Mouse (Mus musculus) liver, embryonic 14.5 days (tissue): ENCODE measurements around the gene Ropn1l. TPM values are rescaled to one million over a fixed set of nuclear protein-coding genes. Genes with fewer than 3 reads are reported as not detected.

Source experiments
- ATAC-seq: fragments of 200-750 bp; cut with Nextera tagmentation; 2 replicates; pipeline ENCODE4 v1.8.0; 2017; ENCODE audit warnings: moderate number of reproducible peaks, mild to moderate bottlenecking, moderate library complexity; ENCODE audit not compliant: insufficient read depth
- DNase-seq, 3 experiments: peaks; one replicate each; pipeline ENCODE4 v3.0.0-alpha.2; 2012 to 2013; ENCODE audit warnings: low read depth in 3 of 3, low spot score in 3 of 3
- H3K27ac ChIP-seq: fragments of 300-500 bp; sonication (generic); 2 replicates; pipeline ENCODE4 v1.5.1; 2014; ENCODE audit warnings: moderate library complexity, mild to moderate bottlenecking, control low read depth, inconsistent platforms
- H3K27me3 ChIP-seq: fragments of 300-500 bp; sonication (generic); 2 replicates; pipeline ENCODE4 v1.6.1; 2014; ENCODE audit warnings: mild to moderate bottlenecking, low read length, moderate library complexity; ENCODE audit not compliant: control insufficient read depth, insufficient read depth
- H3K36me3 ChIP-seq: fragments of 300-500 bp; sonication (generic); replicated peaks from 2 replicates; pipeline ENCODE4 v1.6.1; 2014; ENCODE audit warnings: low read depth; ENCODE audit not compliant: control insufficient read depth, insufficient read depth
- H3K4me1 ChIP-seq, 2 experiments: fragments of 200-500 bp in 1 of 2; fragments of 300-500 bp in 1 of 2; sonication (generic) in 1 of 2; replicated peaks; 2 replicates each; pipeline ENCODE4 v1.6.1; 2012 to 2014; ENCODE audit warnings: antibody characterized with exemption in 1 of 2, inconsistent platforms in 1 of 2, low read length in 1 of 2; ENCODE audit not compliant: control insufficient read depth in 2 of 2, insufficient read depth in 2 of 2
- H3K4me2 ChIP-seq: fragments of 300-500 bp; sonication (generic); 2 replicates; pipeline ENCODE4 v1.6.1; 2014; ENCODE audit warnings: low read depth, mild to moderate bottlenecking, control low read depth, moderate library complexity
- H3K4me3 ChIP-seq, 2 experiments: fragments of 200-500 bp in 1 of 2; fragments of 300-500 bp in 1 of 2; sonication (generic) in 1 of 2; 2 replicates each; pipeline ENCODE4 v1.5.1; 2012 to 2014; ENCODE audit warnings: low read depth in 2 of 2, low read length in 2 of 2, mild to moderate bottlenecking in 2 of 2, control low read depth in 1 of 2, inconsistent platforms in 1 of 2, moderate library complexity in 1 of 2; ENCODE audit not compliant: insufficient read depth in 1 of 2
- H3K9ac ChIP-seq: fragments of 300-500 bp; sonication (generic); replicated peaks from 2 replicates; pipeline ENCODE4 v1.6.1; 2014; ENCODE audit warnings: mild to moderate bottlenecking, control low read depth, moderate library complexity
- H3K9me3 ChIP-seq: fragments of 300-500 bp; sonication (generic); 2 replicates; pipeline ENCODE4 v1.6.1; 2016; ENCODE audit warnings: low read length, mixed read lengths; ENCODE audit not compliant: control insufficient read depth
- CTCF ChIP-seq: IDR thresholded peaks from 2 replicates; pipeline ENCODE4 v1.5.1; 2016; ENCODE audit warnings: antibody characterized with exemption, low read depth, control low read depth
- EP300 ChIP-seq: IDR thresholded peaks from 2 replicates; pipeline ENCODE4 v1.6.1; 2016; ENCODE audit warnings: antibody characterized with exemption, low read depth
- WGBS: fragments of 180-500 bp; shearing (Covaris S2); extraction: QIAGEN DNeasy Blood & Tissue Kit; methylation state at CpG from one replicate; pipeline ENCODE4 v1.1.7; 2014; ENCODE audit not compliant: insufficient replicate concordance; 5-methylcytosine and 5-hydroxymethylcytosine counted together
- polyA plus RNA-seq, 2 experiments: library from polyadenylated mRNA; depleted of rRNA in 1 of 2; stranded (reverse) in 1 of 2; unstranded in 1 of 2; fragments of >200 nt; fragmentation: Nextera tagmentation in 1 of 2; extraction: Ambion mirVana in 1 of 2; gene quantifications; 2 replicates each; pipeline versions ENCODE4 v1.2.1 to v1.2.3; 2012 to 2014

Ropn1l gene
- polyA plus RNA-seq, 2 experiments, result 1.0 to 2.7 TPM

DNA sequence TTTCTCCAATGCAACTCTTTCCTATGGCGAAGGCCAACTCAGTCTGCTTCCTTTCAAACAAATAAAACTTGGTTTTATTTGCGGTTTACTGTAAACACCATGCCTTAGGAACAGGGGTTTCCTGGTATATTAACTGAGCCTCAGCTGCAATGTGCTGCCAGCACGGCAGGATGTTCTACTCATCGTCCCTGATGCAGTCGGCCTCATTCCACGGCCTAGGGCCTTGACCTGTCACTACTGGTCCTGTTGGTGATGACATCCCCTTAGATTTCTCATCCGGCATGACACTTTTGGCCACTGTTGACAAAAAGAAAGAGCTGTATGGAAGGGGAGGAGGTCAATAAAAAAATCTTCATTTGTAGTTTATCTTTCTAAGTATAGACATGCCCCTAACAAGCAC, 4.5 kb upstream of the Ropn1l start:
- 85% methylated on average over 7 of the region's 7 CpGs for WGBS
- H3K4me3 ChIP-seq, result no peak overlapping the region
- peaks cover 46% of the 10 kb centered on the region for H3K36me3 ChIP-seq
- H3K4me2 ChIP-seq, result no peak overlapping the region
- no peaks in the 10 kb centered on the region for H3K9me3 ChIP-seq
- ATAC-seq (no peak), DNase-seq (no peak)
- TF ChIP-seq EP300, result no peak
- no peak for TF ChIP-seq CTCF
- H3K27me3 ChIP-seq, result no peaks in the 10 kb centered on the region
- no peak overlapping the region for H3K9ac ChIP-seq
- no peak overlapping the region for H3K27ac ChIP-seq
- H3K4me1 ChIP-seq, result peaks cover 0 to 5% of the 10 kb centered on the region in 2 experiments; a peak in 1 of 4 replicates

DNA sequence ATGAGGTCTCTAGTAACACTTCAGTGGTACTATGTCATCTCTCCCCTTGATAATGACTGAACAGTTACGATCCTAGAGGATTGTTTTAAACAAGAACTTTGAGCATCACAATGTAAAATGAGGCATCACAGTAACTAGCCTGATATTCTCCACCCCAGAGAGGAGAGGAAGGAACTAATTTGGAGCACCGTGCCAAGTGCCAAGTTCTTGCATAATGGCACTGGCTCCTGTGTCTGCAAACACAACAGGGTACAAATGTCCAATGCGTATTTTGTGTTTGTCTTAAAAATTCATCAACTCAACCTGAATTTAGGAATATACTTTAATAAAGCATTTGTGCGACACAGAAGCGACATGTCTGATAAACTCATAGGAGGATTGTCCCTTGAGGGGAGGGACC, 2.8 kb upstream of the Ropn1l start:
- peaks cover 0 to 9% of the 10 kb centered on the region in 2 experiments; a peak in 2 of 4 replicates for H3K4me1 ChIP-seq
- peaks cover 31% of the 10 kb centered on the region for H3K36me3 ChIP-seq
- WGBS, result 82% methylated on average over 5 of the region's 5 CpGs
- no peak overlapping the region for H3K4me2 ChIP-seq
- no peaks in the 10 kb centered on the region for H3K9me3 ChIP-seq
- no peak for TF ChIP-seq EP300
- no peak for TF ChIP-seq CTCF
- no peaks in the 10 kb centered on the region for H3K27me3 ChIP-seq
- H3K27ac ChIP-seq, result no peak overlapping the region
- H3K9ac ChIP-seq, result no peak overlapping the region
- no peak for DNase-seq
- ATAC-seq, result no peak
- H3K4me3 ChIP-seq, result no peak overlapping the region

DNA sequence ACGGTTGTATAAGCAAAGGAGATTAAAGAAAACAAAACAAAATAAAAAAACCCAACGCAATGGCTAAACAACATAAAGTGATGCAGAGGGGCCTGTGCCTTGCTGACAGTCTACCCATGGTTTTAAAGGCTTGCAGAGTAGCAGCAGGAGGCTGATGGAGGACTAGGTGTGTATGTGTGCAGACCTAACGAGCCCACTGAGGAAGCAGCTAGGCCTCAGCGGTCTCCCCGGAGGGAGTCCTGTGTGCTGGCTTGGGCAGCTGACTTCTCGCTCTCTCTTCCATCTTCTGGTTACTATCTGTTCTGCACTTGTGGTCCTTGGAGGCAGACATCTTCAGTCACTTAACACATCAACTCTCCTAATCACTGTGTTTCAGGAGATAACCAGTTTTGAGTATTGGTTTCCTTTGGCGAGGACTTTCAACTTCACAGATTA, 1.3 kb upstream of the Ropn1l start:
- WGBS, result 34% methylated on average over 7 of the region's 7 CpGs
- no peak overlapping the region for H3K27ac ChIP-seq

DNA sequence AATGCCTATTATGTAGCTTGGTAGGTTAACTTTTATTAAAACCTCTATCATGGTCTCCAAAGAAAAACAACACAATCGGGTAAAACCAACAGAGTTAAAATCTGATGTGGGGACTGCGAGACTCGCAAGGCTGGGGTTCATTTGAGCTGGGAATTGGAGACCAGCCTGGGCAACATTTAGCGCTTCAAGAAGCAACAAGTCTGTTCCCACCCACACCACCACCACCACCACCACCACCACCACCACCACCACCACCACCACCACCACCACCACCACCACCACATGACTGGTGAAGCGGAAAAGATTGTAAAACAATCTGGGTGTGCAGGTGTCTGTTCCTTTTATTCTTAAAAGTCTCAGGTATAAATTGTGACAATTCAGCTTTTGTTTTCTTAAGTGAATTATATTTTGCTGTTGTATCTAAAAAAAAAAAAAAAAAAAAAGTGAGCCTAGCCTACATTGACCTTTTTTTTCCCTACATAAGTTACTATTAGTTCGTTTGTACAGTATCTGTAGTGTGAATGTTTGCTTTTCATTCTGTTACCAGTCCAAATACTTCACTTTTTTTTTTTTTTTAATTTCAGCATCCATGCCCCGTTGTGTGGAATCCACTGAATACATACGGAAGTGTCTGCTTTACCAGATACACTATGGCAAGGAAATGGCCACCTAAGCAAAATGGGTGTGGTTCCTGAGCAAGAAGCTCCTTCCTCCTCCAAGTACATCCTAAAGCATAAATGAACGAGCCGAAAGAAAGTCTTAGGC, 741 bp upstream of the Ropn1l start:
- no peak overlapping the region for H3K27ac ChIP-seq
- peak overlapping the region in 1 of 2 experiments; percentile 64; a peak in 2 of 4 replicates for H3K4me3 ChIP-seq
- WGBS, result 33% methylated on average over 10 of the region's 10 CpGs
- peak overlapping the region; percentile 94 for H3K4me2 ChIP-seq
- ATAC-seq (no peak), DNase-seq (no peak)
- peaks cover 4 to 19% of the 10 kb centered on the region in 2 experiments; a peak in 3 of 4 replicates for H3K4me1 ChIP-seq
- no peak overlapping the region; the same call in 1 of the 2 replicates for H3K9ac ChIP-seq
- TF ChIP-seq EP300 (no peak), CTCF (no peak)
- H3K36me3 ChIP-seq, result peaks cover 15% of the 10 kb centered on the region
- H3K9me3 ChIP-seq, result no peaks in the 10 kb centered on the region
- H3K27me3 ChIP-seq, result no peaks in the 10 kb centered on the region

More for the DNA sequence above, 1.3 kb upstream of the Ropn1l start:
- ATAC-seq (no peak), DNase-seq (no peak)
- Histone ChIP-seq H3K9ac (no peak overlapping the region), H3K9me3 (no peaks in the 10 kb centered on the region), H3K4me2 (no peak overlapping the region), H3K4me3 (no peak overlapping the region), H3K27me3 (no peaks in the 10 kb centered on the region), H3K4me1 (peaks cover 4 to 15% of the 10 kb centered on the region in 2 experiments; a peak in 3 of 4 replicates), H3K36me3 (peaks cover 20% of the 10 kb centered on the region)
- no peak for TF ChIP-seq EP300
- TF ChIP-seq CTCF, result no peak

DNA sequence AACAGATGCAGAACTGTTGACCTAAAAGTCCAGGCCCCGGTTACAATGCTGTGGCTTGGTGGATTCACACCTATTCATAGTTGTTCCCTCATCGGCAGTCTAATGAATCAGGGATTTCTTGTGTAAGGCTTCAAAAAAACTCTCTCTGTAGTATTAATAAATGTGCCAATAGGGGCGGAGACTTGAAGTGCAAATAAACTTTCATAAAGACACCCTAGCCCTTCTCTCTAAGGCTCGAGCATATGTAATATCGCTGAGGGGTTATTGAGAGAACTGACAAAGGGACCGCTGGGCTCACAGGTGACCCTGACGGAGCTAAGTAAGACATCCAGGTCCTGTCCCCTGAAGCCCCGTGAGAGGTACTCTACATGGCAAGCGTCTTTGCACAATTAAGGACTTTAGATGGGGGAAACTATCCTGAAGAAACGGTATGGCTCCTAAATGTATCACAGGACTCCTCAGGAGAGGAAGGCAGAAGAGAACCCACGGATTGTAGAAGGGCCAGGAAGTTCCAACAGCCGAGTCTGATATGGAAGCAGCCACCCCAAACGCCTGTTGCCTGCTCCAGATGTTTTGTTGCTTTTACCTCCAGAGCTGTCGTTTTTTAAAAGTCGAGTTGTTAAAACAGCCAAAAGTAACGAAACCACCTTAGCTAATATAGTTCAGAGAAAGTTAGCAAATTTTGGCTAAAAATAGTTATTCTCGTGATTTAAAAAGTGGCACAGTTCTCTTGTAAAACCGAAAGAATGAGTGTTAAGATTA, 1.0 kb downstream of the Ropn1l start:
- Histone ChIP-seq H3K27me3 (no peaks in the 10 kb centered on the region), H3K4me3 (peak overlapping the region; percentile 64 to 73), H3K9ac (peak overlapping the region; percentile 72), H3K4me1 (peaks cover 4 to 19% of the 10 kb centered on the region in 2 experiments; a peak in 3 of 4 replicates), H3K9me3 (no peaks in the 10 kb centered on the region), H3K4me2 (peak overlapping the region; percentile 94), H3K27ac (no peak overlapping the region), H3K36me3 (peaks cover 4% of the 10 kb centered on the region)
- 34% methylated on average over 18 of the region's 18 CpGs for whole genome bisulfite sequencing
- DNase-seq, result no peak
- TF ChIP-seq EP300 (no peak), CTCF (no peak)
- ATAC-seq, result no peak
